Mouse (Mus musculus): ENCODE results near the gene Rptor.

- TF ChIP-seq CTCF (IDR thresholded peaks at IDR 0.05; ENCODE audit: low read depth) (no peak), EP300 (IDR thresholded peaks at IDR 0.05; ENCODE audit: low read depth) (no peak)
Observed at GRCm38 (mm10) chr11:119928023-119928681, 325.4 kb downstream of the Rptor start.
